Mouse (Mus musculus) CH12.LX (cell line): Measurements from ENCODE around the gene Tle6. TPM values are rescaled to one million over a fixed set of nuclear protein-coding genes. Genes with fewer than 3 reads are reported as not detected.

ENCODE experiments used
- DNase-seq: peaks from one replicate; pipeline ENCODE4 v3.0.0-alpha.2; 2013; ENCODE audit errors: extremely low read depth
- H3K27ac ChIP-seq: 2 replicates; pipeline ENCODE4 v1.5.1; 2012; ENCODE audit warnings: low read depth, mild to moderate bottlenecking, control low read depth, moderate library complexity; ENCODE audit not compliant: insufficient read depth
- H3K27me3 ChIP-seq: replicated peaks from 2 replicates; pipeline ENCODE3; 2012; ENCODE audit warnings: inconsistent platforms
- H3K36me3 ChIP-seq, 2 experiments: replicated peaks in 1 of 2; 2 replicates each; pipeline versions ENCODE3 to v1.6.1; 2012; ENCODE audit warnings: inconsistent platforms in 1 of 2, low read length in 1 of 2, mild to moderate bottlenecking in 1 of 2, mixed read lengths in 1 of 2, moderate library complexity in 1 of 2; ENCODE audit not compliant: control insufficient read depth in 1 of 2, insufficient read depth in 1 of 2
- H3K4me1 ChIP-seq, 2 experiments: 2 replicates each; pipeline ENCODE4 v1.6.1; 2012; ENCODE audit warnings: inconsistent platforms in 1 of 2, moderate library complexity in 1 of 2; ENCODE audit not compliant: insufficient read depth in 2 of 2, control insufficient read depth in 1 of 2
- H3K4me2 ChIP-seq: 2 replicates; pipeline ENCODE4 v1.6.1; 2012; ENCODE audit warnings: low read depth, mild to moderate bottlenecking, control low read depth; ENCODE audit not compliant: poor library complexity, insufficient read depth, severe bottlenecking
- H3K4me3 ChIP-seq, 3 experiments: fragments of 150-350 bp in 1 of 3; sonication (generic) in 1 of 3; replicated peaks in 1 of 3; 2 replicates each; pipeline versions ENCODE3 to v1.5.1; 2011 to 2012; ENCODE audit warnings: low read depth in 2 of 3, low read length in 2 of 3, mild to moderate bottlenecking in 2 of 3, moderate library complexity in 2 of 3, control low read depth in 1 of 3, improper control_type of control experiment in 1 of 3, inconsistent platforms in 1 of 3, mixed read lengths in 1 of 3; ENCODE audit not compliant: poor library complexity in 1 of 3
- H3K79me2 ChIP-seq: replicated peaks from 2 replicates; pipeline ENCODE4 v1.6.1; 2012; ENCODE audit warnings: mild to moderate bottlenecking, moderate library complexity; ENCODE audit not compliant: control insufficient read depth, poor library complexity, insufficient read depth, severe bottlenecking; ENCODE audit errors: extremely low read depth
- H3K9ac ChIP-seq: 2 replicates; pipeline ENCODE4 v1.6.1; 2012; ENCODE audit warnings: low read depth, mild to moderate bottlenecking, control low read depth, moderate library complexity; ENCODE audit not compliant: insufficient read depth
- H3K9me3 ChIP-seq: replicated peaks from 2 replicates; pipeline ENCODE3; 2012; ENCODE audit warnings: low read length, inconsistent platforms, mixed read lengths
- CHD1 ChIP-seq: IDR thresholded peaks from 2 replicates; pipeline ENCODE4 v1.6.1; 2012; ENCODE audit warnings: low read depth, low read length, improper control_type of control experiment, inconsistent platforms
- E2F4 ChIP-seq: IDR thresholded peaks from 2 replicates; pipeline ENCODE4 v1.6.1; 2011; ENCODE audit warnings: low read depth, low read length, improper control_type of control experiment; ENCODE audit not compliant: insufficient replicate concordance
- ELF1 ChIP-seq: IDR thresholded peaks from 2 replicates; pipeline ENCODE4 v1.6.1; 2014; ENCODE audit warnings: low read depth, mild to moderate bottlenecking, inconsistent platforms, low read length, improper control_type of control experiment
- EP300 ChIP-seq: IDR thresholded peaks from 2 replicates; pipeline ENCODE4 v1.6.1; 2011; ENCODE audit warnings: low read length, improper control_type of control experiment
- GABPA ChIP-seq: IDR thresholded peaks from 2 replicates; pipeline ENCODE4 v1.6.1; 2012; ENCODE audit warnings: low read depth, low read length, improper control_type of control experiment, inconsistent platforms; ENCODE audit not compliant: insufficient replicate concordance
- IRF4 ChIP-seq: IDR thresholded peaks from 2 replicates; pipeline ENCODE4 v1.6.1; 2014; ENCODE audit warnings: low read depth, mild to moderate bottlenecking, inconsistent platforms, low read length, improper control_type of control experiment
- JUN ChIP-seq: IDR thresholded peaks from 2 replicates; pipeline ENCODE4 v1.6.1; 2011; ENCODE audit warnings: low read depth, mild to moderate bottlenecking, low read length, improper control_type of control experiment, moderate library complexity; ENCODE audit not compliant: insufficient read depth
- JUND ChIP-seq: conservative IDR thresholded peaks from 2 replicates; pipeline ENCODE4 v1.6.1; 2011; ENCODE audit warnings: low read depth, low read length, improper control_type of control experiment
- KAT2A ChIP-seq: IDR thresholded peaks from 2 replicates; pipeline ENCODE4 v1.6.1; 2012; ENCODE audit warnings: low read length, improper control_type of control experiment, inconsistent platforms; ENCODE audit not compliant: insufficient replicate concordance
- MAX ChIP-seq: IDR thresholded peaks from 2 replicates; pipeline ENCODE4 v1.6.1; 2011; ENCODE audit warnings: low read length, improper control_type of control experiment
- MAZ ChIP-seq: IDR thresholded peaks from 2 replicates; pipeline ENCODE4 v1.6.1; 2012; ENCODE audit warnings: low read depth, mild to moderate bottlenecking, inconsistent platforms, low read length, improper control_type of control experiment, moderate library complexity
- MEF2A ChIP-seq: IDR thresholded peaks from 2 replicates; pipeline ENCODE4 v1.6.1; 2014; ENCODE audit warnings: low read depth, mild to moderate bottlenecking, inconsistent platforms, low read length, improper control_type of control experiment, borderline replicate concordance
- NELFE ChIP-seq: IDR thresholded peaks from 2 replicates; pipeline ENCODE4 v1.6.1; 2011; ENCODE audit warnings: low read depth, low read length, improper control_type of control experiment
- NRF1 ChIP-seq: IDR thresholded peaks from 2 replicates; pipeline ENCODE4 v1.6.1; 2014; ENCODE audit warnings: low read depth, mild to moderate bottlenecking, inconsistent platforms, low read length, improper control_type of control experiment, moderate library complexity
- PAX5 ChIP-seq: IDR thresholded peaks from 2 replicates; pipeline ENCODE4 v1.6.1; 2012; ENCODE audit warnings: low read length, inconsistent platforms, mixed read lengths
- RCOR1 ChIP-seq: conservative IDR thresholded peaks from 2 replicates; pipeline ENCODE4 v1.6.1; 2012; ENCODE audit warnings: low read depth, mild to moderate bottlenecking, inconsistent platforms, low read length, improper control_type of control experiment
- SIN3A ChIP-seq: IDR thresholded peaks from 2 replicates; pipeline ENCODE4 v1.6.1; 2012; ENCODE audit warnings: low read length, improper control_type of control experiment, inconsistent platforms
- UBTF ChIP-seq: IDR thresholded peaks from 2 replicates; pipeline ENCODE4 v1.6.1; 2012; ENCODE audit warnings: low read depth, mild to moderate bottlenecking, inconsistent platforms, low read length, improper control_type of control experiment, moderate library complexity
- USF1 ChIP-seq: IDR thresholded peaks from 2 replicates; pipeline ENCODE4 v1.6.1; 2014; ENCODE audit warnings: low read depth, mild to moderate bottlenecking, inconsistent platforms, low read length, improper control_type of control experiment
- ZC3H11A ChIP-seq: IDR thresholded peaks from 2 replicates; pipeline ENCODE4 v1.6.1; 2012; ENCODE audit warnings: low read depth, mild to moderate bottlenecking, inconsistent platforms, low read length, improper control_type of control experiment
- ZKSCAN1 ChIP-seq: IDR thresholded peaks from 2 replicates; pipeline ENCODE4 v1.6.1; 2012; ENCODE audit warnings: low read depth, inconsistent platforms, low read length, improper control_type of control experiment, borderline replicate concordance
- dilution Hi-C: fragments of 300-500 bp; cut with MboI; formaldehyde crosslinking; loops from 2 replicates; pipeline ENCODE4 v1.14.3; 2020; ENCODE audit warnings: low sequenced_read_pairs; ENCODE audit not compliant: extremely low pct_unique_long_range_greater_than_20kb, extremely low pct_ligation_motif_present
- in situ Hi-C: fragments of 300-500 bp; cut with MboI; formaldehyde crosslinking; loops from 3 replicates; pipeline ENCODE4 v1.14.3; 2019; ENCODE audit warnings: low sequenced_read_pairs, low pct_ligation_motif_present, low pct_unique_long_range_greater_than_20kb, mixed read lengths
- polyA plus RNA-seq: library from polyadenylated mRNA; unstranded; fragments of >175 nt; gene quantifications from 2 replicates; pipeline ENCODE4 v1.2.1, GENCODE M21; 2012; ENCODE audit warnings: low read depth; ENCODE audit not compliant: insufficient read length
- total RNA-seq, 2 experiments: library from RNA; depleted of rRNA; stranded (reverse); fragments of 300-350 nt in 1 of 2; fragments of >200 nt in 1 of 2; gene quantifications; 2 replicates each; pipeline ENCODE4 v1.2.3; 2012 to 2014

Gene Tle6
- total and polyA plus RNA-seq, 3 experiments: 0.39 to 1.3 (median 1.2) TPM

DNA sequence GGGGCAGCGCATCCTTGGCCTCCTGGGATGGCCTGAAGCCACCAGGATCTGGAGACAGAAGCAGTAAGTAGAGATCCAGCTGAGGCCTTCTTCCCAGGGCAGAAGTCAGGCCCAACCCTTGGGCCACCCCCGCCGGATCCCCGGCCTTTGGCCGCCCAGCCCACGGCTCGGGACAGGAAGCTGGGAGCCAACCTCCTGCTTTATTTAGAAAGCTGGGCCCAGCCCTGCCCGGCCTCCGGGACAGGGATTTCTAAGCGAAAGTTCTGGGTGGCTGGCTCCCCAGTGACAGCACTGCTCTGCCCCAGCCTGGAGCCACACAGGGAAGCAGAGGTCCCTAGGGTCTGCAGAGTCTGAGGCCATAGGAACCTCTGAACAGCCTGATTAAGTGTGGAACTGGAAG lies 59.1 kb downstream of the Tle6 start:
- H3K27ac ChIP-seq: no peak overlapping the region
- H3K9me3 ChIP-seq: no peaks in the 10 kb centered on the region
- in situ Hi-C loops (no loop called here), dilution Hi-C loops (no loop called here)
- no peak overlapping the region for H3K4me2 ChIP-seq
- H3K9ac ChIP-seq: no peak overlapping the region
- TF ChIP-seq PAX5 (no peak), NELFE (no peak), EP300 (no peak), SIN3A (no peak), ZC3H11A (no peak), ELF1 (no peak), USF1 (no peak), E2F4 (no peak), UBTF (no peak), CHD1 (no peak)
- peaks cover 12% of the 10 kb centered on the region for H3K79me2 ChIP-seq
- no peak overlapping the region for H3K4me3 ChIP-seq
- peaks cover 5 to 62% of the 10 kb centered on the region in 2 experiments for H3K36me3 ChIP-seq
- H3K27me3 ChIP-seq: no peaks in the 10 kb centered on the region
- DNase-seq: no peak
- peaks cover 12 to 72% of the 10 kb centered on the region in 2 experiments; a peak in 3 of 4 replicates for H3K4me1 ChIP-seq

DNA sequence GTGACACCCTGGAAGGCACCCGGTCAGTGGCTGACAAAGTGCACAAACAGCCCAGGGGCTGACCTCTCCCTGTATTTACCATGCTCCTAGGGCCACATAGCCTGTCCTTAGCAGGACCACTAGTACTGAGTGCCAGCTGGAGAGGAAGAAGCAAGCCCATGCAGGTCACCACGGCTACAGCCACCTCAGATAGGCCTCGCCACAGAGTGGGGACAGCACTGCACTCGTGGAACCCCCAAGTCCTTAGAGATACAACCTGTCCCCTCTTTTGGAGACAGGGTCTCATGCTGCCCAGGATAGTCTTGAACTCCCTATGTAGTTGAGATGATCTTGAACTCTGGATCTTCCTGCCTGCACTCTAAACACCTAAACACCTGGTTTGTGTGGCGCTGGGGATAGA lies 59.5 kb downstream of the Tle6 start:
- TF ChIP-seq MEF2A (no peak), ZKSCAN1 (no peak), JUN (no peak), RCOR1 (no peak), IRF4 (no peak), GABPA (no peak), EP300 (no peak), CHD1 (no peak), KAT2A (no peak), MAX (no peak), USF1 (no peak), NRF1 (no peak), E2F4 (no peak), JUND (no peak), MAZ (no peak)
- Histone ChIP-seq H3K79me2 (peaks cover 12% of the 10 kb centered on the region), H3K9ac (no peak overlapping the region), H3K36me3 (peaks cover 5 to 63% of the 10 kb centered on the region in 2 experiments), H3K9me3 (no peaks in the 10 kb centered on the region), H3K4me1 (peaks cover 12 to 72% of the 10 kb centered on the region in 2 experiments; a peak in 3 of 4 replicates), H3K27me3 (no peaks in the 10 kb centered on the region), H3K4me3 (no peak overlapping the region), H3K27ac (no peak overlapping the region), H3K4me2 (no peak overlapping the region)
- dilution Hi-C loops: no loop called here
- no peak for DNase-seq
- in situ Hi-C loops: no loop called here

Other genes with a start within 250 kb of the Tle6 start
Only the 20 nearest of the 22 such genes appear.
- 38.8 and 44.5 TPM in 2 replicates for gene Fzr1, start 222.6 kb downstream of the Tle6 start, total RNA-seq (2012; rRNA removed)
- gene Fzr1, start 222.6 kb downstream of the Tle6 start, total RNA-seq (2014; rRNA removed): 29.5 and 33.1 TPM in 2 replicates
- gene Fzr1, start 222.6 kb downstream of the Tle6 start, polyA plus RNA-seq: 67.7 and 75.4 TPM in 2 replicates
- gene Dohh, start 216.6 kb downstream of the Tle6 start, total RNA-seq (2012; rRNA removed): 131 and 143 TPM in 2 replicates
- 81.7 and 83.0 TPM in 2 replicates for gene Dohh, start 216.6 kb downstream of the Tle6 start, total RNA-seq (2014; rRNA removed)
- 78.2 and 93.5 TPM in 2 replicates for gene Dohh, start 216.6 kb downstream of the Tle6 start, polyA plus RNA-seq
- gene Gm48551, start 216.6 kb downstream of the Tle6 start, total RNA-seq (2012; rRNA removed): 1.2 and 1.5 TPM in 2 replicates
- 0.96 and 1.0 TPM in 2 replicates for gene Gm48551, start 216.6 kb downstream of the Tle6 start, total RNA-seq (2014; rRNA removed)
- 3.2 and 3.4 TPM in 2 replicates for gene Gm48551, start 216.6 kb downstream of the Tle6 start, polyA plus RNA-seq
- gene Gm48552, start 212.1 kb downstream of the Tle6 start, total RNA-seq (2012; rRNA removed): 0.29 and 1.1 TPM in 2 replicates
- gene Gm48552, start 212.1 kb downstream of the Tle6 start, total RNA-seq (2014; rRNA removed): 0.65 and 0.98 TPM in 2 replicates
- 0.46 and 1.2 TPM in 2 replicates for gene Gm48552, start 212.1 kb downstream of the Tle6 start, polyA plus RNA-seq
- 0.13 and 0.34 TPM in 2 replicates for gene Smim24, start 208.0 kb downstream of the Tle6 start, total RNA-seq (2012; rRNA removed)
- gene Smim24, start 208.0 kb downstream of the Tle6 start, total RNA-seq (2014; rRNA removed): not detected in 2 replicates
- 0.64 TPM in 1 of 2 replicates, not detected in the other for gene Smim24, start 208.0 kb downstream of the Tle6 start, polyA plus RNA-seq
- gene Nfic, start 145.4 kb downstream of the Tle6 start, total RNA-seq (2012; rRNA removed): 4.4 and 4.7 TPM in 2 replicates
- 0.07 and 0.34 TPM in 2 replicates for gene Nfic, start 145.4 kb downstream of the Tle6 start, total RNA-seq (2014; rRNA removed)
- 3.8 and 4.0 TPM in 2 replicates for gene Nfic, start 145.4 kb downstream of the Tle6 start, polyA plus RNA-seq
- gene Celf5, start 118.4 kb downstream of the Tle6 start, total RNA-seq (2012; rRNA removed): 0.08 and 0.17 TPM in 2 replicates
- gene Celf5, start 118.4 kb downstream of the Tle6 start, total RNA-seq (2014; rRNA removed): not detected in 2 replicates
- gene Celf5, start 118.4 kb downstream of the Tle6 start, polyA plus RNA-seq: 0.07 and 0.12 TPM in 2 replicates
- gene Ncln, start 104.7 kb downstream of the Tle6 start, total RNA-seq (2012; rRNA removed): 99.5 and 104 TPM in 2 replicates
- 41.5 and 41.7 TPM in 2 replicates for gene Ncln, start 104.7 kb downstream of the Tle6 start, total RNA-seq (2014; rRNA removed)
- 80.5 and 89.5 TPM in 2 replicates for gene Ncln, start 104.7 kb downstream of the Tle6 start, polyA plus RNA-seq
- 0.25 and 0.30 TPM in 2 replicates for gene S1pr4, start 100.9 kb downstream of the Tle6 start, total RNA-seq (2012; rRNA removed)
- not detected in 2 replicates for gene S1pr4, start 100.9 kb downstream of the Tle6 start, total RNA-seq (2014; rRNA removed)
- gene S1pr4, start 100.9 kb downstream of the Tle6 start, polyA plus RNA-seq: 0.16 and 0.19 TPM in 2 replicates
- 9.9 and 10.0 TPM in 2 replicates for gene Gna15, start 76.8 kb downstream of the Tle6 start, total RNA-seq (2012; rRNA removed)
- gene Gna15, start 76.8 kb downstream of the Tle6 start, total RNA-seq (2014; rRNA removed): 5.2 and 5.5 TPM in 2 replicates
- 4.9 and 5.2 TPM in 2 replicates for gene Gna15, start 76.8 kb downstream of the Tle6 start, polyA plus RNA-seq
- 7.2 and 9.0 TPM in 2 replicates for gene Gna11, start 55.9 kb downstream of the Tle6 start, total RNA-seq (2012; rRNA removed)
- gene Gna11, start 55.9 kb downstream of the Tle6 start, total RNA-seq (2014; rRNA removed): 4.1 and 4.3 TPM in 2 replicates
- gene Gna11, start 55.9 kb downstream of the Tle6 start, polyA plus RNA-seq: 6.9 and 8.7 TPM in 2 replicates
- gene Aes, start 41.6 kb downstream of the Tle6 start, total RNA-seq (2012; rRNA removed): 93.5 and 114 TPM in 2 replicates
- gene Aes, start 41.6 kb downstream of the Tle6 start, total RNA-seq (2014; rRNA removed): 7.3 and 11.5 TPM in 2 replicates
- 23.4 and 25.1 TPM in 2 replicates for gene Aes, start 41.6 kb downstream of the Tle6 start, polyA plus RNA-seq
- gene Tle2, start 26.5 kb downstream of the Tle6 start, total RNA-seq (2012; rRNA removed): 0.30 TPM in 1 of 2 replicates, not detected in the other
- not detected in 2 replicates for gene Tle2, start 26.5 kb downstream of the Tle6 start, total RNA-seq (2014; rRNA removed)
- gene Tle2, start 26.5 kb downstream of the Tle6 start, polyA plus RNA-seq: 0.29 TPM in 1 of 2 replicates, not detected in the other
- gene BC025920, start 5.2 kb upstream of the Tle6 start, total RNA-seq (2012; rRNA removed): 1.5 and 2.3 TPM in 2 replicates
- gene BC025920, start 5.2 kb upstream of the Tle6 start, total RNA-seq (2014; rRNA removed): 1.4 and 1.7 TPM in 2 replicates
- gene BC025920, start 5.2 kb upstream of the Tle6 start, polyA plus RNA-seq: 1.6 and 2.3 TPM in 2 replicates
- 11.2 and 17.8 TPM in 2 replicates for gene Sirt6, start 26.7 kb upstream of the Tle6 start, total RNA-seq (2012; rRNA removed)
- 12.3 and 16.9 TPM in 2 replicates for gene Sirt6, start 26.7 kb upstream of the Tle6 start, total RNA-seq (2014; rRNA removed)
- gene Sirt6, start 26.7 kb upstream of the Tle6 start, polyA plus RNA-seq: 34.6 and 36.4 TPM in 2 replicates
- gene Ankrd24, start 27.5 kb upstream of the Tle6 start, total RNA-seq (2012; rRNA removed): 3.2 and 4.2 TPM in 2 replicates
- gene Ankrd24, start 27.5 kb upstream of the Tle6 start, total RNA-seq (2014; rRNA removed): 5.4 and 5.5 TPM in 2 replicates
- 2.4 and 3.7 TPM in 2 replicates for gene Ankrd24, start 27.5 kb upstream of the Tle6 start, polyA plus RNA-seq
- gene Gm10778, start 48.0 kb upstream of the Tle6 start, total RNA-seq (2012; rRNA removed): 3.2 and 3.4 TPM in 2 replicates
- 7.1 and 7.9 TPM in 2 replicates for gene Gm10778, start 48.0 kb upstream of the Tle6 start, total RNA-seq (2014; rRNA removed)
- 2.0 and 2.8 TPM in 2 replicates for gene Gm10778, start 48.0 kb upstream of the Tle6 start, polyA plus RNA-seq
- 5.0 and 7.0 TPM in 2 replicates for gene Zfp433, start 103.8 kb upstream of the Tle6 start, total RNA-seq (2012; rRNA removed)
- 9.6 and 10.2 TPM in 2 replicates for gene Zfp433, start 103.8 kb upstream of the Tle6 start, total RNA-seq (2014; rRNA removed)
- gene Zfp433, start 103.8 kb upstream of the Tle6 start, polyA plus RNA-seq: 6.0 and 9.3 TPM in 2 replicates
- gene Gm3055, start 170.1 kb upstream of the Tle6 start, total RNA-seq (2012; rRNA removed): 7.3 and 11.5 TPM in 2 replicates
- gene Gm3055, start 170.1 kb upstream of the Tle6 start, total RNA-seq (2014; rRNA removed): 12.6 and 13.2 TPM in 2 replicates
- gene Gm3055, start 170.1 kb upstream of the Tle6 start, polyA plus RNA-seq: 8.0 and 9.5 TPM in 2 replicates
- gene Gm4767, start 211.1 kb upstream of the Tle6 start, total RNA-seq (2012; rRNA removed): 0.89 and 1.4 TPM in 2 replicates
- gene Gm4767, start 211.1 kb upstream of the Tle6 start, total RNA-seq (2014; rRNA removed): 3.8 and 4.2 TPM in 2 replicates
- 0.51 and 1.3 TPM in 2 replicates for gene Gm4767, start 211.1 kb upstream of the Tle6 start, polyA plus RNA-seq